Mouse (Mus musculus): Measurements from ENCODE around the gene Col24a1.

The Col24a1 gene

GRCm38 (mm10) chr3:145574468-145574867 is 282.2 kb downstream of the Col24a1 start:
- DNase-seq (ENCODE audit: low spot score): no peak

- no peak for DNase-seq (ENCODE audit: low spot score)
Observed at GRCm38 (mm10) chr3:145575340-145575739, 283.1 kb downstream of the Col24a1 start.

- DNase-seq (ENCODE audit: low spot score): peak; percentile 93
Observed at GRCm38 (mm10) chr3:145575743-145576481, 283.6 kb downstream of the Col24a1 start, which contains the start of gene Znhit6. TSS of gene Znhit6 (plus strand) at chr3:145576205.

GRCm38 (mm10) chr3:145576482-145576822 is 284.2 kb downstream of the Col24a1 start:
- no peak for DNase-seq (ENCODE audit: low spot score)

- DNase-seq (ENCODE audit: low spot score): no peak
Observed at GRCm38 (mm10) chr3:145576876-145577275, 284.6 kb downstream of the Col24a1 start.

GRCm38 (mm10) chr3:145583043-145583442 is 290.8 kb downstream of the Col24a1 start:
- peak; percentile 38 for DNase-seq (ENCODE audit: low spot score)

GRCm38 (mm10) chr3:145583522-145584200 is 291.4 kb downstream of the Col24a1 start:
- no peak for DNase-seq (ENCODE audit: low spot score)

- DNase-seq (ENCODE audit: low spot score): no peak
Observed at GRCm38 (mm10) chr3:145590562-145590961, 298.3 kb downstream of the Col24a1 start.

- DNase-seq (ENCODE audit: low spot score): peak; percentile 25
Observed at GRCm38 (mm10) chr3:145591841-145592542, 299.7 kb downstream of the Col24a1 start.

- DNase-seq (ENCODE audit: low spot score): no peak
Observed at GRCm38 (mm10) chr3:145595354-145595753, 303.1 kb downstream of the Col24a1 start.

- DNase-seq (ENCODE audit: low spot score): no peak
Observed at GRCm38 (mm10) chr3:145599059-145599458, 306.8 kb downstream of the Col24a1 start.

- DNase-seq (ENCODE audit: low spot score): no peak
Observed at GRCm38 (mm10) chr3:145600801-145601200, 308.5 kb downstream of the Col24a1 start.

- no peak for DNase-seq (ENCODE audit: low spot score)
Observed at GRCm38 (mm10) chr3:145601345-145601744, 309.1 kb downstream of the Col24a1 start.

Measured in yolk sac, embryonic 10.5 days (tissue).